Mouse (Mus musculus) lung, adult 2 months (tissue): ENCODE data around the gene Tln2.

Source experiments
- CTCF ChIP-seq: fragments of 200-500 bp; IDR thresholded peaks from 2 replicates; pipeline ENCODE4 v1.5.1; 2011; ENCODE audit warnings: mild to moderate bottlenecking, low read length, control low read depth; ENCODE audit not compliant: insufficient read depth
- POLR2A ChIP-seq: fragments of 200-500 bp; IDR thresholded peaks from 2 replicates; pipeline ENCODE4 v1.6.1; 2011; ENCODE audit warnings: low read depth, mild to moderate bottlenecking, control low read depth, low read length, borderline replicate concordance; ENCODE audit errors: extremely low read depth

DNA sequence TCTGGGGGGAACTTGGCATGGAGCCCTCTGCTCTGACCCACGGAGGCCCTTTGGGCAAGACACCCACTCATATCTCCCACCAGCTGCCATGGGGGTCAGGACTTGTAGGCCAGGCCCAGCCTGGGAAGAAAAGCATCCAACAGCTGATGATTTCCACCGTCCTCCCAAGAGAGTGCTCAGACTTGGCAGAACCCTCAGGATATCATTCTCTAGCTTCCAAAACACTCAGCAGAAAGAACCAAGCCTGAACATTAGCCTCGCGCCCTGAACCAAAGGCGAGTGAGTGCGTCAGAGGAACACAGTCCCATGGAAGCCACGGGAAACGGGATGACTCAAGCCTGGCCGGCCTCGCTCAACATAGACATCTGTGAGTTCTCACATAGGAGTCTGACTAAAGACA, 25.4 kb upstream of the Tln2 start:
- TF ChIP-seq CTCF (no peak), POLR2A (no peak)
